Mouse (Mus musculus) C2C12 (cell line): Measurements from ENCODE around the gene Acad10. TPM values are rescaled to one million over a fixed set of nuclear protein-coding genes. Genes with fewer than 3 reads are reported as not detected.

Experiments
- H3K27me3 ChIP-seq: one replicate; pipeline ENCODE4 v1.6.1; 2011; ENCODE audit not compliant: control insufficient read depth, insufficient read depth, insufficient read length
- H3K36me3 ChIP-seq: one replicate; pipeline ENCODE4 v1.6.1; 2011; ENCODE audit not compliant: control insufficient read depth, insufficient read depth
- H3K4me3 ChIP-seq: one replicate; pipeline ENCODE4 v1.5.1; 2011; ENCODE audit warnings: mild to moderate bottlenecking, control low read depth; ENCODE audit not compliant: poor library complexity, insufficient read depth, severe bottlenecking
- H3K79me2 ChIP-seq: one replicate; pipeline ENCODE4 v1.6.1; 2011; ENCODE audit not compliant: control insufficient read depth, insufficient read depth
- H3K79me3 ChIP-seq: one replicate; pipeline ENCODE4 v1.6.1; 2011; ENCODE audit warnings: low read depth, control low read depth
- H3ac ChIP-seq: one replicate; pipeline ENCODE3; 2011; ENCODE audit warnings: low read depth; ENCODE audit not compliant: control insufficient read depth, insufficient read length
- CEBPB ChIP-seq: IDR thresholded peaks from one replicate; pipeline ENCODE4 v1.6.1; 2011; ENCODE audit warnings: low read depth, mild to moderate bottlenecking, control low read depth, moderate library complexity
- CTCF ChIP-seq: IDR thresholded peaks from one replicate; pipeline ENCODE4 v1.5.1; 2011; ENCODE audit not compliant: control insufficient read depth, insufficient read depth, insufficient read length
- FOSL1 ChIP-seq: IDR thresholded peaks from one replicate; pipeline ENCODE4 v1.8.0; 2011; ENCODE audit warnings: mild to moderate bottlenecking, low read length; ENCODE audit not compliant: poor library complexity, insufficient read depth, severe bottlenecking
- MAX ChIP-seq: IDR thresholded peaks from one replicate; pipeline ENCODE4 v1.6.1; 2011; ENCODE audit warnings: mild to moderate bottlenecking, control low read depth
- MYOD1 ChIP-seq: IDR thresholded peaks from one replicate; pipeline ENCODE4 v1.6.1; 2011; ENCODE audit warnings: low read depth; ENCODE audit not compliant: control insufficient read depth, insufficient read length
- MYOG ChIP-seq: IDR thresholded peaks from one replicate; pipeline ENCODE4 v1.6.1; 2011; ENCODE audit not compliant: control insufficient read depth, insufficient read length; ENCODE audit errors: extremely low read depth
- USF1 ChIP-seq: IDR thresholded peaks from one replicate; pipeline ENCODE4 v1.6.1; 2011; ENCODE audit warnings: low read depth, mild to moderate bottlenecking, control low read depth, moderate library complexity
- polyA plus RNA-seq: library from polyadenylated mRNA; unstranded; fragments of >200 nt; fragmentation: generic; extraction: Trizol; gene quantifications from one replicate; pipeline ENCODE4 v1.2.1, GENCODE M21; 2012; ENCODE audit warnings: missing spikeins

Acad10 gene
- polyA plus RNA-seq, 1 experiment: 1.8 TPM

DNA sequence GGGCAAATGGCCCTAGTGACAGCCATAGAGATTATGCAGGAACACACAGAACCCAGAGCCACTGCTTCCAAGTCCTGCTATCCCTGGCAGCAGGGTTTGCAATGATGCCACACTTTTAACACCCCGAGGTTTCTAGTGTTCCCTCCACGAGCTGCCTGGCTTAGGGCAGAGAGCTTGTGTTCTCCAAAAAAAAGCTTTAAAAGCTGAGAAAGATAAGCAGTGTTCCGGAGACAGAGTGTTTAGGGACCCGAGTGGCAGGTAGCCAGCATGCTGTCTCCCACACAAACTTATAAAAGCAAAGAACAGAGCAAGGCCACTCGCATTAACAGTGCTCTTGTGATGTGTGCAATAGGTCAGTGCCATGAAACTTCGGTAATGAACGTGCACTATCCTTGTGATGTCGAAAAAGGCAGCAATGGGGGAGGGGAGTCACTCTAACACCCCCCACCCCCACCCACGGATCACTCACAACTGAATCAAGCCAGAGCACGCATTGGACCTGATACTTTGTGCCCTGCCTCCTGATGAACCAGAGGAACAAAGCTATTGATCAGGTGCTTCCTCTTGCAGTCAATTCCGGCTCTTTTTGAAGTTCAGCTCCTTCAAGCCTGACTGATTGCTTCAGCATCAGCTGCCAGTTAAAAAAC lies 68.8 kb downstream of the Acad10 start:
- H3ac ChIP-seq: no peak overlapping the region
- peaks cover 11% of the 10 kb centered on the region for H3K36me3 ChIP-seq
- TF ChIP-seq CTCF (no peak), USF1 (no peak), MYOD1 (no peak), FOSL1 (no peak), CEBPB (no peak), MAX (no peak), MYOG (no peak)
- H3K79me3 ChIP-seq: peaks cover 42% of the 10 kb centered on the region
- H3K79me2 ChIP-seq: peaks cover 69% of the 10 kb centered on the region
- no peak overlapping the region for H3K4me3 ChIP-seq
- no peaks in the 10 kb centered on the region for H3K27me3 ChIP-seq

DNA sequence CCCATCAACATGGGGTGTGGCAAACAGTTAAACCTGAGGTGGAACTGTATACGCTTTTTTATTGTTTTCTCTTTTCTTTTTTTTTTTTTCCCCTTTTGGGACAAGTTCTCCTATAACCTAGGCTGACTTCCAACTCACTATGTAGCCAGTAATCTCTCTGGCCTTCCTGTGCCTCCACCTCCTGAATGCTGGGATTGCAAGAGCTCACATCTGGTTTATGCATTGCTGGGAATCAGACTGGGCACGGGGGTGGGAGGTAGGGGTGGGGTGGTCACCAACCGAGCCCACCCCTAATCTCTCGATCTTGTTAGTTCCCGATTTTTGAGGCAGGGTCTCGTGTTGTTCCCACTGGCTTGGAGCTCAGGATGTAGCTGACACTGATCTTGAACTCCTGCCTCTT lies 70.4 kb downstream of the Acad10 start:
- Histone ChIP-seq H3K4me3 (no peak overlapping the region), H3ac (no peak overlapping the region), H3K36me3 (peaks cover 11% of the 10 kb centered on the region), H3K27me3 (no peaks in the 10 kb centered on the region), H3K79me2 (peaks cover 82% of the 10 kb centered on the region), H3K79me3 (peaks cover 51% of the 10 kb centered on the region)
- no peak for TF ChIP-seq MYOD1
- TF ChIP-seq MAX: no peak
- no peak for TF ChIP-seq MYOG
- TF ChIP-seq FOSL1: no peak
- TF ChIP-seq CEBPB: no peak
- no peak for TF ChIP-seq USF1
- no peak for TF ChIP-seq CTCF

DNA sequence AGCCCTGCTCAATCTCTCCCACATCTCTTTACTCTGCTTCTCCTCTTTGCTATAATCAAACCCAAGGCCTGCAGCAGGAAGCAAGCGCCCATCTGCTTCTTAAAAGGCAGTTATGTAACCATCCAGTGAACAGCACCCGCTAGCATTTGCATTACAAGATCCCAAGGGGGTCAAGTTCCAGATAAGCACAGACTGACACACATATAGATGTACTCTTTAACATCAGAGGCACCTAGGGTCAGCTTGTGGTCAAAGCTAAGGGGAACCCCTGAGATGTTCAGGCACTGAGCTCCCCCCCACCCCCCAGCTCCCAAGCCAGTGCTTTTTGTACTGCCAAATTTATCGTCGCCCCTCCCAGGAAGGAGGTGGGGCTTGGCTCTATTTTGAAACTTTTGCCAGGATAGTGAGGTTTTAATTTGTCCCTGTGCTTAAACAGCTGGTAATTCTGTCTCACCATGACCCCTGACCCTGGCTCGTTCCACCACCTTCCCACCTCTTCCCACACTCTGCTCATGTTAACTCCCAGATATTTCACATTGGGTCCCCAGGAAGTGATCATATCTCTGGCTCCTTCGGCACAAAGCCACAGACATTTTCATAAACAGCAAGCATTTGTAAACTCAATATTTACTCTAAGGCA lies 73.8 kb downstream of the Acad10 start:
- Histone ChIP-seq H3K79me3 (peaks cover 50% of the 10 kb centered on the region), H3K36me3 (peaks cover 17% of the 10 kb centered on the region), H3K4me3 (no peak overlapping the region), H3K27me3 (no peaks in the 10 kb centered on the region), H3K79me2 (peaks cover 77% of the 10 kb centered on the region), H3ac (no peak overlapping the region)
- no peak for TF ChIP-seq MYOD1
- no peak for TF ChIP-seq CEBPB
- TF ChIP-seq MAX: no peak
- no peak for TF ChIP-seq MYOG
- TF ChIP-seq FOSL1: no peak
- no peak for TF ChIP-seq USF1
- no peak for TF ChIP-seq CTCF

DNA sequence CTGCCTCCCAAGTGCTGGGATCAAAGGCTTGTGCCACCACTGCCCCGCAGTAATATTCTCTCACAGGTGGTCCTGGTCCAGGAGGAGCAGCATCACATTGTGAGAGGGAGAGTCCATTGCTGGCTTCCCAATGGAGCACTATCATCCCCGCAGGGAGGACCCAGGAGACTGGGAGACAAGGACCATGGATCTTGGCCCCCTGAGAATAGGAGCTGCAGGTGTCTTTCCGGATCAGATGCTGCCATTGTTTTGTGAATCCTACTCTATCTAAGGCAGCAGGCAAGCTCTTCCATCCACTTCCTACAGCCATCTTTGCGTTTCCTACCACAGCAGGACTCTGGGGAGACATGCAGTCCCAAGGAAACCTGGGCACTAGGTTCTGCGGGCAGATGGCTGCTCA lies 74.6 kb downstream of the Acad10 start:
- Histone ChIP-seq H3K36me3 (peaks cover 17% of the 10 kb centered on the region), H3ac (no peak overlapping the region), H3K79me2 (peaks cover 77% of the 10 kb centered on the region), H3K27me3 (no peaks in the 10 kb centered on the region), H3K4me3 (no peak overlapping the region), H3K79me3 (peaks cover 48% of the 10 kb centered on the region)
- TF ChIP-seq USF1: no peak
- no peak for TF ChIP-seq MYOG
- no peak for TF ChIP-seq MYOD1
- TF ChIP-seq MAX: no peak
- TF ChIP-seq CEBPB: no peak
- TF ChIP-seq FOSL1: no peak
- no peak for TF ChIP-seq CTCF

DNA sequence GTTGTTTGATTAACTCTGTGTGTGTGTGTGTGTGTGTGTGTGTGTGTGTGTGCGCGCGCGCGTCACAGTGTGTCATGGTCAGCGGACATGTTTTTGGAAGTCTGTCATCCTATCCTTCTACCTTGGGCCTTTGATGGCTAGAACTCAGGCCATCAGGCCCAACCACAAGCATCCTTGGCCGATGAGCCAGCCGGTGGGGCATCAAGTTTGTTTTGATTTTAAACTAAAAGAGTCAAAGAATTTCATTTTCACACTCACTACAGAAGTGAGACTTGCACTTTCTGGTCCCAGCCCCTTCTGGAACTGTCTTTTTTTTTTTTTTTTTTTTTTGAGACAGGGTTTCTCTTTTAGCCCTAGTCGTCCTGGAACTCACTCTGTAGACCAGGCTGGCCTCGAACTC lies 75.3 kb downstream of the Acad10 start:
- TF ChIP-seq FOSL1 (peak; percentile 40), MAX (no peak), USF1 (no peak)

More for the DNA sequence above, 75.3 kb downstream of the Acad10 start:
- Histone ChIP-seq H3ac (no peak overlapping the region), H3K27me3 (no peaks in the 10 kb centered on the region), H3K36me3 (peaks cover 17% of the 10 kb centered on the region), H3K79me3 (peaks cover 44% of the 10 kb centered on the region), H3K79me2 (peaks cover 77% of the 10 kb centered on the region), H3K4me3 (no peak overlapping the region)
